In genomic region chr4:45010806-45011415, GRCm38 (mm10) we compare ENCODE assay signal across 8 mouse cellular contexts. TPM values are rescaled to one million over a fixed set of nuclear protein-coding genes. Genes with fewer than 3 reads are reported as not detected.
DNase-seq lines count a peak whose midpoint lies in the region; ATAC-seq and TF ChIP-seq lines count a peak whose summit lies in the region.

No protein-coding gene starts in this region.

- no peak overlapping the region; the same call in 1 of the 2 replicates for H3K27ac ChIP-seq in ES-E14 (ENCODE audit: insufficient read depth, low read depth, low read length, poor library complexity, severe bottlenecking)
- peak overlapping the region; percentile 97 for H3K27ac ChIP-seq in forebrain, embryonic 12.5 days
- peak overlapping the region; percentile 97 for H3K27ac ChIP-seq in kidney, postnatal 0 days
- H3K27ac ChIP-seq in midbrain, embryonic 15.5 days: peak overlapping the region; percentile 95; the same call in 1 of the 2 replicates

- in situ Hi-C loops in ES-E14 (cut with MboI; ENCODE audit: low sequenced_read_pairs in 2 of 2, unreplicated experiment in 2 of 2): loop anchor here in 1 of 2 experiments (10.0 kb wide), 1 partner anchor 274 kb away; no protein-coding TSS in a partner anchor

- H3K4me1 ChIP-seq in ES-E14 (ENCODE audit: control insufficient read depth in 2 of 2, insufficient read depth in 2 of 2, low read length in 2 of 2, poor library complexity in 1 of 2): peaks cover 2% of the 10 kb centered on the region in 2 experiments; a peak in 2 of 4 replicates
- peaks cover 24% of the 10 kb centered on the region for H3K4me1 ChIP-seq in forebrain, embryonic 12.5 days
- peaks cover 11% of the 10 kb centered on the region for H3K4me1 ChIP-seq in kidney, postnatal 0 days (replicated peaks; ENCODE audit: insufficient read depth, low read length)
- H3K4me1 ChIP-seq in midbrain, embryonic 15.5 days: peaks cover 23% of the 10 kb centered on the region

- H3K9ac ChIP-seq in ES-E14 (ENCODE audit: insufficient read depth, low read depth, low read length, poor library complexity, severe bottlenecking): peak overlapping the region; percentile 6; the same call in 1 of the 2 replicates
- peak overlapping the region; percentile 86 for H3K9ac ChIP-seq in forebrain, embryonic 12.5 days
- peak overlapping the region; percentile 78 for H3K9ac ChIP-seq in kidney, postnatal 0 days (ENCODE audit: low read depth, low read length)
- peak overlapping the region; percentile 79 for H3K9ac ChIP-seq in midbrain, embryonic 15.5 days

- 11% methylated on average over 11 of the region's 11 CpGs for WGBS in forebrain, embryonic 12.5 days
- WGBS in kidney, postnatal 0 days: 9% methylated on average over 11 of the region's 11 CpGs
- 14% methylated on average over 11 of the region's 11 CpGs for WGBS in midbrain, embryonic 15.5 days

- TF ChIP-seq CTCF in kidney, postnatal 0 days (IDR thresholded peaks at IDR 0.05; ENCODE audit: low read depth): no peak

- peak overlapping the region; percentile 75 for H3K4me2 ChIP-seq in forebrain, embryonic 12.5 days
- H3K4me2 ChIP-seq in kidney, postnatal 0 days (ENCODE audit: low read length): peak overlapping the region; percentile 67
- H3K4me2 ChIP-seq in midbrain, embryonic 15.5 days: peak overlapping the region; percentile 61

- ATAC-seq in CD4-positive, CD25-positive, alpha-beta regulatory T cell, adult 4 months: no peak
- ATAC-seq in forebrain, embryonic 12.5 days (ENCODE audit: low FRiP score): no peak
- ATAC-seq in kidney, postnatal 0 days (replicated peaks; ENCODE audit: low FRiP score, low read depth): no peak
- no peak for ATAC-seq in midbrain, embryonic 15.5 days (replicated peaks)

- no peaks in the 10 kb centered on the region for H3K9me3 ChIP-seq in ES-E14 (ENCODE audit: control insufficient read depth, insufficient read depth, low read depth, low read length)
- no peaks in the 10 kb centered on the region for H3K9me3 ChIP-seq in forebrain, embryonic 12.5 days
- no peaks in the 10 kb centered on the region for H3K9me3 ChIP-seq in kidney, postnatal 0 days (replicated peaks; ENCODE audit: low read length)
- no peaks in the 10 kb centered on the region for H3K9me3 ChIP-seq in midbrain, embryonic 15.5 days

- H3K4me3 ChIP-seq in ES-E14 (ENCODE audit: insufficient read depth in 1 of 2, low read depth in 1 of 2, low read length in 2 of 2, poor library complexity in 1 of 2, severe bottlenecking in 1 of 2): peak overlapping the region; percentile 87 to 97
- H3K4me3 ChIP-seq in forebrain, embryonic 12.5 days (replicated peaks): peak overlapping the region; percentile 78
- peak overlapping the region; percentile 64 for H3K4me3 ChIP-seq in kidney, postnatal 0 days (replicated peaks; ENCODE audit: low read depth, low read length)
- peak overlapping the region; percentile 61 for H3K4me3 ChIP-seq in midbrain, embryonic 15.5 days

- no peaks in the 10 kb centered on the region for H3K36me3 ChIP-seq in ES-E14 (ENCODE audit: control insufficient read depth, insufficient read depth, low read length, poor library complexity, severe bottlenecking)
- H3K36me3 ChIP-seq in forebrain, embryonic 12.5 days (replicated peaks): no peaks in the 10 kb centered on the region
- H3K36me3 ChIP-seq in kidney, postnatal 0 days (ENCODE audit: insufficient read depth, low read length): no peaks in the 10 kb centered on the region
- H3K36me3 ChIP-seq in midbrain, embryonic 15.5 days (replicated peaks): no peaks in the 10 kb centered on the region

- no peaks in the 10 kb centered on the region for H3K27me3 ChIP-seq in forebrain, embryonic 12.5 days
- no peaks in the 10 kb centered on the region for H3K27me3 ChIP-seq in kidney, postnatal 0 days (ENCODE audit: insufficient read depth, low read length)
- H3K27me3 ChIP-seq in midbrain, embryonic 15.5 days (replicated peaks): no peaks in the 10 kb centered on the region

- DNase-seq in CD4-positive, CD25-positive, alpha-beta regulatory T cell, adult 2 months (ENCODE audit: low read depth, low spot score): peak; percentile 13
- DNase-seq in ES-E14 (ENCODE audit: low read depth, low spot score): no peak
- DNase-seq in kidney, postnatal 0 days (ENCODE audit: low spot score): peak; percentile 15
- DNase-seq in gastrocnemius, postnatal 10 days: no peak
- no peak for DNase-seq in ovary, postnatal 10 days (ENCODE audit: low spot score)

TF ChIP-seq in ES-E14, 5 proteins besides CTCF, POLR2A, EP300 and RAD21:
- TF ChIP-seq ZC3H11A (IDR thresholded peaks at IDR 0.05; ENCODE audit: borderline replicate concordance, low read depth, low read length): no peak
- TF ChIP-seq HCFC1 (IDR thresholded peaks at IDR 0.05; ENCODE audit: borderline replicate concordance, insufficient read depth, low read length): no peak
- no peak for TF ChIP-seq CHD2 (IDR thresholded peaks at IDR 0.05; ENCODE audit: low read depth, low read length)
- TF ChIP-seq ZNF384 (IDR thresholded peaks at IDR 0.05; ENCODE audit: low read depth, low read length): no peak
- TF ChIP-seq MAFK (IDR thresholded peaks at IDR 0.05; ENCODE audit: insufficient read depth, low read depth, low read length): no peak

RNA-seq across cellular contexts. Expression of gene Zbtb5, which starts 1.3 kb away (rescaled TPM):
- polyA plus RNA-seq in CD4-positive, CD25-positive, alpha-beta regulatory T cell, adult 4 months (2017; shearing (Covaris generic)): 1 to 10 TPM; 8.4 to 9.5 TPM
- total RNA-seq in ES-E14 (2012; rRNA removed): 8.2 and 8.3 TPM in 2 replicates
- 48.6 and 52.6 TPM in 2 replicates for polyA plus RNA-seq in forebrain, embryonic 12.5 days (2016; fragmentation: Nextera tagmentation; extraction: Ambion mirVana)
- polyA plus RNA-seq in kidney, postnatal 0 days (2015; fragmentation: Nextera tagmentation; extraction: Ambion mirVana): 18.5 and 19.2 TPM in 2 replicates
- polyA plus RNA-seq in midbrain, embryonic 15.5 days (2015; fragmentation: Nextera tagmentation; extraction: Ambion mirVana): 50.0 and 53.7 TPM in 2 replicates
- total RNA-seq in gastrocnemius, postnatal 10 days (2021): 1 to 10 TPM; 8.2 to 9.3 TPM

RNA-seq across cellular contexts. Expression of gene Polr1e, which starts 7.5 kb away (rescaled TPM):
- polyA plus RNA-seq in CD4-positive, CD25-positive, alpha-beta regulatory T cell, adult 4 months (2017; shearing (Covaris generic)): 10 to 100 TPM; 31.1 to 36.6 TPM
- total RNA-seq in ES-E14 (2012; rRNA removed): 27.3 and 33.0 TPM in 2 replicates
- 41.5 and 45.5 TPM in 2 replicates for polyA plus RNA-seq in forebrain, embryonic 12.5 days (2016; fragmentation: Nextera tagmentation; extraction: Ambion mirVana)
- 33.2 and 33.4 TPM in 2 replicates for polyA plus RNA-seq in kidney, postnatal 0 days (2015; fragmentation: Nextera tagmentation; extraction: Ambion mirVana)
- 26.3 and 29.8 TPM in 2 replicates for polyA plus RNA-seq in midbrain, embryonic 15.5 days (2015; fragmentation: Nextera tagmentation; extraction: Ambion mirVana)
- total RNA-seq in gastrocnemius, postnatal 10 days (2021): 1 to 10 TPM; 6.7 to 8.2 TPM

RNA-seq across cellular contexts. Expression of gene Grhpr, which starts 29.7 kb away (rescaled TPM):
- 10 to 100 TPM; 21.8 to 28.4 TPM for polyA plus RNA-seq in CD4-positive, CD25-positive, alpha-beta regulatory T cell, adult 4 months (2017; shearing (Covaris generic))
- total RNA-seq in ES-E14 (2012; rRNA removed): 38.2 and 41.5 TPM in 2 replicates
- polyA plus RNA-seq in forebrain, embryonic 12.5 days (2016; fragmentation: Nextera tagmentation; extraction: Ambion mirVana): 30.8 and 36.1 TPM in 2 replicates
- 131 and 148 TPM in 2 replicates for polyA plus RNA-seq in kidney, postnatal 0 days (2015; fragmentation: Nextera tagmentation; extraction: Ambion mirVana)
- polyA plus RNA-seq in midbrain, embryonic 15.5 days (2015; fragmentation: Nextera tagmentation; extraction: Ambion mirVana): 21.9 and 24.5 TPM in 2 replicates
- total RNA-seq in gastrocnemius, postnatal 10 days (2021): 10 to 100 TPM; 31.6 to 33.7 TPM

Comparison
In these comparisons a context has a peak if more than half of its experiments do, and no peak if none do; other contexts are left out.
1. DNase-seq: peak in CD4-positive, CD25-positive, alpha-beta regulatory T cell, adult 2 months (single experiment) and kidney, postnatal 0 days (single experiment); none in ES-E14 (single experiment), gastrocnemius, postnatal 10 days (single experiment) and ovary, postnatal 10 days (single experiment).
2. H3K9ac ChIP-seq: peak in every context shown above with its lines; median percentile 86 in forebrain, embryonic 12.5 days; 79 in midbrain, embryonic 15.5 days; 78 in kidney, postnatal 0 days; 6 in ES-E14.
3. Peak in every context shown above with its lines, with median percentiles within 50 percentile points of each other: H3K4me3 ChIP-seq and H3K4me2 ChIP-seq.